Mouse (Mus musculus) brain, embryonic 14.5 days (tissue): ENCODE data around the gene Glce.

Experiments used
- CTCF ChIP-seq: fragments of 200-500 bp; IDR thresholded peaks from 2 replicates; pipeline ENCODE4 v1.5.1; 2012; ENCODE audit warnings: inconsistent platforms, mild to moderate bottlenecking, moderate library complexity, borderline replicate concordance; ENCODE audit not compliant: insufficient read depth, insufficient read length; ENCODE audit errors: extremely low read depth
- POLR2A ChIP-seq: fragments of 200-500 bp; IDR thresholded peaks from 2 replicates; pipeline ENCODE4 v1.6.1; 2012; ENCODE audit warnings: mild to moderate bottlenecking, inconsistent platforms, borderline replicate concordance; ENCODE audit not compliant: poor library complexity, insufficient read depth, insufficient read length, severe bottlenecking; ENCODE audit errors: extremely low read depth

- TF ChIP-seq POLR2A (no peak), CTCF (no peak)
These were observed 21.0 kb upstream of the Glce start for GRCm38 (mm10) chr9:62143428-62143827.
